Mouse (Mus musculus): ENCODE measurements around the gene Hmgn1.
A peak's percentile ranks its signal among the peaks of the same experiment; 100 is the strongest.
"Not testable (repeated sequence)": the region's sequence is repeated elsewhere in the genome, so short reads cannot be mapped to it uniquely, and the experiment has no call there.

Hmgn1 gene

GRCm38 (mm10) chr16:96126684-96127171, 801 bp downstream of the Hmgn1 start:
- DNase-seq (ENCODE audit: low spot score): peak; percentile 53

- DNase-seq (ENCODE audit: low spot score): no peak
Observed at GRCm38 (mm10) chr16:96120022-96120623, 7.4 kb downstream of the Hmgn1 start.

DNA sequence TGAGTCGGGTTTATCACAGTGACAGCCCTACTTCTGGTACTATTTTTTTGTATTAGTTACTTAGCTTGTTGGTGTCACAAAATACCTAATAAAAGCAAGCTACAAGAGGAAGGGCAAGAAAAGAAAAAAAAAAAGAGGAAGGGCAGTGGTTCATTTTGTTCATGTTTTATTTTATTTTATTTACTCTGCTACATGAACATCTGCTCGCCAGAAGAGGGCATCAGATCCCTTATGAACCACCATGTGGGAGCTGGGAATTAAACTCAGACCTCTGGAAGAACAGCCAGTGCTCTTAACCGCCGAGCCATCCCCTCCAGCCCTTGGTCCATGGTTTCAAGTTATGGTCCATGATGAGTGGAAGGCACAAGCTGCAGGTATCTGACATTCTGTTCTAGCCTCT, 12.8 kb downstream of the Hmgn1 start:
- no peak for DNase-seq (ENCODE audit: low spot score)

GRCm38 (mm10) chr16:96112769-96113168, 14.8 kb downstream of the Hmgn1 start:
- DNase-seq (ENCODE audit: low spot score): no peak

DNA sequence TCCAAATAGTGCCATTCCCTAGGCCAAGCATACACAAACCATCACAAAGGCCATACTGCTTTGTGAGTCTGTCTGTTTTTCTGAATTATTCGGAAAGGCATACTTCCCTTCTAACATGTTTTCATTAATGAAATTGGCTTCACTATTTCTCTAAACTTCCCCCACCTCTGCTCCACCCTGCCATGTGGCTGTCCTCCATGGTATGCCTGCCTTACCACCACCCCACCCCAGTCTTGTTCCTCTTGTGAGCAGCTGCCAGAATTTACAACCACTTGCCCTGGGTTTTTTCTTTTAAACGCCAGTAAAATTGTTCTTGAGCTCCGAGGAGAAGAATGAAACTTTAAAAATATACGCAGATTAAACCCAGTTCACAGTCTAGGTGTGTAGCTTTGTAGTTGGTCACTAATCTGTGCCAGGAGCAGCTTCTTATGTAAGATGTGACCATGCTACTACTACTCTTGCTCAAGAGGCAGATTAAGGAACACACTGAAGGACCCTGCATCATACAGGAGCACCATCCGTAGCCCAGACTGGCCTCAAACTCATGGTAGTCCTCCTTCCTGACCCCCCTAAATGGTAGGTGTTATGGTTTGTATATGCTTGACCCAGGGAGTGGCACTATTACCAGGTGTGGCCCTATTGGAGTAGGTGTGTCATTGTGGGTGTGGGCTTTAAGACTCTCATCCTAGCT, 16.7 kb downstream of the Hmgn1 start:
- no peak for DNase-seq (ENCODE audit: low spot score)

DNA sequence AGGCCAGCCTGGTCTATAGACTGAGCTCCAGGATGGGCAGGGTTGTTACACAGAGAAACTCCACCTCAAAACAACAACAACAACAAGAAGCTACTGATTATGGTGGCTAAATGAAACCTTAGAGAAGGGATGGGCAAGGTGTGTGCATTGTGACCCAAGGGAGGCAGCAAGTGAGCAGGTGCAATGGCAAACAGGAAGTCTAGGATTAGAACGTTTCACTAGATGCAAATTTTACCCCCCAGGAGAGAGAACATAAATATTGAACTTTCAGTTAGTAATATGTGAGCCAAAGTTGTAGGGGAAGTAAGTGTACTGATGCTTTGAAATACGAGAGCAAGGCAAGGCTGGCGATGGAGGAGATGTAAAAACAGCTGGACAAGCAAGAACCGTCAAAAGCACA, 17.9 kb downstream of the Hmgn1 start:
- DNase-seq (ENCODE audit: low spot score): no peak

DNA sequence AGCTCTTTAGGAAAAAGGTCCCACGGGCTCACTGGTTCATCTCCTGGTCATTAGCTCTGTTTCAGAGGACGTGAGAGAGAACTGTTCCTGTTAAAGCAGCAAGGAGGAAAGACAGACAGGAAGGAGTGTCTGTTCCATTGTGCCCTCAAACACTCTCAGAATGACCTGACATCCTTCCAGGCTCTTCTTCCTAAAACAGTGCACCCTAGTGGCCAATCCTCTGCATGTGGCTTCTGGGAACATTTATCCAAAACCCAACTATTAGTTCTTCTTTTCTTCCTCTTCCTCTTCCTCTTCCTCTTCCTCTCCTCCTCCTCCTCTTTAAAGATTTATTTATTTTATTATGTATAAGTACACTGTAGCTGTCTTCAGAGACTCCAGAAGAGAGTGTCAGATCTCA, 24.5 kb downstream of the Hmgn1 start:
- no peak for DNase-seq (ENCODE audit: low spot score)

- not testable (repeated sequence) for DNase-seq (ENCODE audit: low spot score)
Observed at GRCm38 (mm10) chr16:96097811-96098210, 29.7 kb downstream of the Hmgn1 start.

- no peak for DNase-seq (ENCODE audit: low spot score)
Observed at GRCm38 (mm10) chr16:96095966-96096365, 31.6 kb downstream of the Hmgn1 start.

GRCm38 (mm10) chr16:96091515-96092504, 35.7 kb downstream of the Hmgn1 start:
- peak; percentile 71 for DNase-seq (ENCODE audit: low spot score)

DNA sequence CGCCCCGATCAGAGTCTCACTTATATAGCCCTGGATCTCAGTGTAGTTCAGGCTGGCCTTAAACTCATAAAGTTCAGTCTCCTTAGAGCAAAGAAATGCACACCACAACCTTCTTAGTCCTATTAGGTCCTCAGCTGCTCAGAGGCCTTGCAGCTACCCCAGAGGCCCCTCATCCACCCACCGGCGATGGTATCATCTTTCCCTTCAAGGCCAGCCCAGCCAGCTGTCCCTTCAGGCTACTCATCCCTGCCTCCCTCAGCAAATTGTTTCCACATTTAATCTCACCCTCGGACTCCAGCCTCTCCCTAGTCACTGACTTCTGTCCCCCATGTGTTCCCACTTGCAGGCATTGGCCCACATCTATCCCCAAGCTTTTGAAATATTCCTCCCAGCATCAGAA, 39.4 kb downstream of the Hmgn1 start:
- DNase-seq (ENCODE audit: low spot score): no peak

DNA sequence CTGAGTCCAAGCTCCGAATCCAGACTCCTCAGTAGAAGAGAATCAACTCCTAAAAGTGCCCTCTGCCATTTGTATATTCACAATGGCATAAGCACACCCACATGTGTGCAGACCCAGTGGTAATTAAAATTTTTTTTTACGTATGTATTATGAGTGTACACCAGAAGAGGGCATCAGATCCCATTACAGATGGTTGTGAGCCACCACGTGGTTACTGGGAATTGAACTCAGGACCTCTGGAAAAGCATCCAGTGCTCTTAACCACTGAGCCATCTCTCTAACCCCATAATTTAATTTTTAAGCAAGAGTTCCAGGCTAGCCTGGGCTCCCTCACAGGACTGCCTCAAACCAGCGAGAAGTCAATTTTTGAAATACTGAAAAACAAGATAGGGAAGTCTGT, 40.1 kb downstream of the Hmgn1 start:
- no peak for DNase-seq (ENCODE audit: low spot score)

GRCm38 (mm10) chr16:96087001-96087400, 40.5 kb downstream of the Hmgn1 start:
- no peak for DNase-seq (ENCODE audit: low spot score)

DNA sequence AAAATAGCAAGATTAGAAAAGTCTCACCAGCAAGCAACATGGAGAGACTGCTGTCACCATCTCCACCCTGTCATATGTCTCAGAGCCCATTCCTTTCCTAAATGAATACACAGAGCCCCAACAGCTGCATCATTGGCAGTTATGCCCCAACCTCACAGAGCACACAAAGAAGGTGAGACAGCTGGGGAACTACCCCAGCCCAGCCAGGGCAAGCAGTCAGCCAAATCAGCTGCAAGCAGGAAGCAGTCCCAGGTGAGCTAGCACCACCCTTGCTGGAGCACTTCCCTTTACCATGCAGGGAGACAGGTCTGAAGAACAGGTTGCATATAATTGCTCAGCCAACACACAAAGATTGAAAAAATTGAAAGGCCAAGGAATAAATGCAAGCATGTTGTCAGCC, 41.9 kb downstream of the Hmgn1 start:
- DNase-seq (ENCODE audit: low spot score): no peak

DNA sequence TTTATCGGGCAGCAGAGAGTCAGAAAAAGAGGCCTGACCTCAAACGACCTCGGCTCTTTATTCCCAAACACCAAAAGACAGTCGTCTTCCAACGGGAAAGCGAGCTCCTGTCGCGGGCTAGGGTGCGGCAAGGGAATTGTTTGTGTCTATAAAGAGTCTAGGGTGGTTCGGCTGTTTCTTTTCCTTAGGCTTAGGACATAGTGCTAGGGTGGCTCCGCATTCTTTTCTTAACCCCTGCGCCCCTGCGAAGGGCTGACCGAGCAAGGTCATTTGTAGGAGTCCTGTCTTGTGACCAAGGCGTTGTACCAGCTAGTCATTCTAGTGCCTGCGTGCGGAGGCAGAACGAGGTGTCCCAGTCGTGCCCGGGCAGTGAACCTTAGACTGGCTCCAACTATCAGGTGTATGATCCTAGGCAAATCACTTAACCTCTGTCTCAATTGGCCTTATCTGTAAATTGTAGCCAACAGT, 44.3 kb downstream of the Hmgn1 start:
- no peak for DNase-seq (ENCODE audit: low spot score)

GRCm38 (mm10) chr16:96082301-96083178, 45.0 kb downstream of the Hmgn1 start, which contains the start of gene Brwd1:
Gene Brwd1 (minus strand): TSS chr16:96082526.
- DNase-seq (ENCODE audit: low spot score): peak; percentile 93

DNA sequence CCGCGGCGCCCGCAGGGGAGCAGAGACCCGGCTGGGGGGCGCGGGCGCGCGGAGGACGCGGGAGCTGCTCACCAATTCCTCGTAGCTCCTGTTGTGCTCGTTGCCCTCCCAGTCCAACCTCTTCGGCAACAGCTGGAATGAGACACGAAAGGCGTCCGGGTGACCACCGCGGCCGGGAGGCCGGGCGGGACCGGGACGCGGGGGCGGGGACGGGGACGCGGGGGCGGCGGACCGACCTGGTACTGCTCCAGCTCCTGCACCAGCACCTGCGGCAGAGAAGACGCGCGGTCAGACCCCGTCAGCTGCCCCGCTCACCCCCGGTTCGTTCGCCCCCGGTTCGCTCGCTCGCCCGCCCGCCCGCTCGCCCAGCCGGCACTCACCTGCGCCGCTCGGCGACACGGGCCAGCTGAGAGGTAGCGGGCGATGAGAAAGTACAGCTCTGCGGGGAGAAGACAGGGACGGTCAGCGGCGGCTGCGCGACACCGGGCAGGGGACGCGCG, 45.7 kb downstream of the Hmgn1 start:
- DNase-seq (ENCODE audit: low spot score): peak; percentile 56

DNA sequence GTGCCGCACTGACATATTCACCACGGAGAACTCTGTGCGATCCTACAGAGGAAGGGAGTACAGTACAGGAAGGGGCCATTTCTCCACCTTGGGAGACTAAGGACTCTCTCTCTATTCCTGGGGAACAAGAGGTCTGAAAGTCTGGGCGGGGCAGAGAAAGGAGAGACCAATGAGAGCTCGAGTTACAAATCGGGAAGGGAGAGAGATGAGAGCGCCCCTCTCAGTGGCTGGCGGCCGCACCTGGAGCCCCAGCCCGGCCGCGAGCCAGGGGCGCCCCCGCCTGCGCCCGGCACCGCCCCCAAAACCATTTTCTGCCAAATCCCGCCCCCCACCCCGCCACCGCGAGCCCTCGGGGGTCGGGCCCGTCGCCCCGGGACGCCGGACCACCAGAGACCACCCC, 46.2 kb downstream of the Hmgn1 start:
- DNase-seq (ENCODE audit: low spot score): peak; percentile 88

GRCm38 (mm10) chr16:96080524-96080923, 47.0 kb downstream of the Hmgn1 start:
- no peak for DNase-seq (ENCODE audit: low spot score)

All from MN1 (cell line).